Mouse (Mus musculus) CH12.LX (cell line): Measurements from ENCODE around the gene Mfsd11. TPM values are rescaled to one million over a fixed set of nuclear protein-coding genes. Genes with fewer than 3 reads are reported as not detected.

Experiments
- DNase-seq: peaks from one replicate; pipeline ENCODE4 v3.0.0-alpha.2; 2013; ENCODE audit errors: extremely low read depth
- H3K27ac ChIP-seq: 2 replicates; pipeline ENCODE4 v1.5.1; 2012; ENCODE audit warnings: low read depth, mild to moderate bottlenecking, control low read depth, moderate library complexity; ENCODE audit not compliant: insufficient read depth
- H3K27me3 ChIP-seq: replicated peaks from 2 replicates; pipeline ENCODE3; 2012; ENCODE audit warnings: inconsistent platforms
- H3K36me3 ChIP-seq, 2 experiments: replicated peaks in 1 of 2; 2 replicates each; pipeline versions ENCODE3 to v1.6.1; 2012; ENCODE audit warnings: inconsistent platforms in 1 of 2, low read length in 1 of 2, mild to moderate bottlenecking in 1 of 2, mixed read lengths in 1 of 2, moderate library complexity in 1 of 2; ENCODE audit not compliant: control insufficient read depth in 1 of 2, insufficient read depth in 1 of 2
- H3K4me1 ChIP-seq, 2 experiments: 2 replicates each; pipeline ENCODE4 v1.6.1; 2012; ENCODE audit warnings: inconsistent platforms in 1 of 2, moderate library complexity in 1 of 2; ENCODE audit not compliant: insufficient read depth in 2 of 2, control insufficient read depth in 1 of 2
- H3K4me2 ChIP-seq: 2 replicates; pipeline ENCODE4 v1.6.1; 2012; ENCODE audit warnings: low read depth, mild to moderate bottlenecking, control low read depth; ENCODE audit not compliant: poor library complexity, insufficient read depth, severe bottlenecking
- H3K4me3 ChIP-seq, 3 experiments: fragments of 150-350 bp in 1 of 3; sonication (generic) in 1 of 3; replicated peaks in 1 of 3; 2 replicates each; pipeline versions ENCODE3 to v1.5.1; 2011 to 2012; ENCODE audit warnings: low read depth in 2 of 3, low read length in 2 of 3, mild to moderate bottlenecking in 2 of 3, moderate library complexity in 2 of 3, control low read depth in 1 of 3, improper control_type of control experiment in 1 of 3, inconsistent platforms in 1 of 3, mixed read lengths in 1 of 3; ENCODE audit not compliant: poor library complexity in 1 of 3
- H3K79me2 ChIP-seq: replicated peaks from 2 replicates; pipeline ENCODE4 v1.6.1; 2012; ENCODE audit warnings: mild to moderate bottlenecking, moderate library complexity; ENCODE audit not compliant: control insufficient read depth, poor library complexity, insufficient read depth, severe bottlenecking; ENCODE audit errors: extremely low read depth
- H3K9ac ChIP-seq: 2 replicates; pipeline ENCODE4 v1.6.1; 2012; ENCODE audit warnings: low read depth, mild to moderate bottlenecking, control low read depth, moderate library complexity; ENCODE audit not compliant: insufficient read depth
- H3K9me3 ChIP-seq: replicated peaks from 2 replicates; pipeline ENCODE3; 2012; ENCODE audit warnings: low read length, inconsistent platforms, mixed read lengths
- ELF1 ChIP-seq: IDR thresholded peaks from 2 replicates; pipeline ENCODE4 v1.6.1; 2014; ENCODE audit warnings: low read depth, mild to moderate bottlenecking, inconsistent platforms, low read length, improper control_type of control experiment
- EP300 ChIP-seq: IDR thresholded peaks from 2 replicates; pipeline ENCODE4 v1.6.1; 2011; ENCODE audit warnings: low read length, improper control_type of control experiment
- ETS1 ChIP-seq: conservative IDR thresholded peaks from 2 replicates; pipeline ENCODE4 v1.6.1; 2012; ENCODE audit warnings: low read depth, mild to moderate bottlenecking, inconsistent platforms, low read length, improper control_type of control experiment, moderate library complexity
- HCFC1 ChIP-seq: IDR thresholded peaks from 2 replicates; pipeline ENCODE4 v1.6.1; 2012; ENCODE audit warnings: low read depth, mild to moderate bottlenecking, inconsistent platforms, low read length, improper control_type of control experiment
- IRF4 ChIP-seq: IDR thresholded peaks from 2 replicates; pipeline ENCODE4 v1.6.1; 2014; ENCODE audit warnings: low read depth, mild to moderate bottlenecking, inconsistent platforms, low read length, improper control_type of control experiment
- JUN ChIP-seq: IDR thresholded peaks from 2 replicates; pipeline ENCODE4 v1.6.1; 2011; ENCODE audit warnings: low read depth, mild to moderate bottlenecking, low read length, improper control_type of control experiment, moderate library complexity; ENCODE audit not compliant: insufficient read depth
- KAT2A ChIP-seq: IDR thresholded peaks from 2 replicates; pipeline ENCODE4 v1.6.1; 2012; ENCODE audit warnings: low read length, improper control_type of control experiment, inconsistent platforms; ENCODE audit not compliant: insufficient replicate concordance
- MAFK ChIP-seq: IDR thresholded peaks from 2 replicates; pipeline ENCODE4 v1.6.1; 2011; ENCODE audit warnings: low read length, improper control_type of control experiment; ENCODE audit not compliant: insufficient replicate concordance
- MAX ChIP-seq: IDR thresholded peaks from 2 replicates; pipeline ENCODE4 v1.6.1; 2011; ENCODE audit warnings: low read length, improper control_type of control experiment
- MAZ ChIP-seq: IDR thresholded peaks from 2 replicates; pipeline ENCODE4 v1.6.1; 2012; ENCODE audit warnings: low read depth, mild to moderate bottlenecking, inconsistent platforms, low read length, improper control_type of control experiment, moderate library complexity
- MYC ChIP-seq: IDR thresholded peaks from 2 replicates; pipeline ENCODE4 v1.6.1; 2011; ENCODE audit warnings: low read depth, mild to moderate bottlenecking, improper control_type of control experiment, low read length
- NRF1 ChIP-seq: IDR thresholded peaks from 2 replicates; pipeline ENCODE4 v1.6.1; 2014; ENCODE audit warnings: low read depth, mild to moderate bottlenecking, inconsistent platforms, low read length, improper control_type of control experiment, moderate library complexity
- POLR2A ChIP-seq: IDR thresholded peaks from 2 replicates; pipeline ENCODE4 v1.6.1; 2011; ENCODE audit warnings: low read depth, mild to moderate bottlenecking, improper control_type of control experiment, low read length
- POLR2AphosphoS2 ChIP-seq: IDR thresholded peaks from 2 replicates; pipeline ENCODE4 v1.6.1; 2011; ENCODE audit warnings: low read depth, low read length, improper control_type of control experiment
- SMC3 ChIP-seq: IDR thresholded peaks from 2 replicates; pipeline ENCODE4 v1.6.1; 2011; ENCODE audit warnings: low read depth, low read length, improper control_type of control experiment
- TCF12 ChIP-seq: IDR thresholded peaks from 2 replicates; pipeline ENCODE4 v1.6.1; 2014; ENCODE audit warnings: low read depth, mild to moderate bottlenecking, inconsistent platforms, low read length, improper control_type of control experiment
- UBTF ChIP-seq: IDR thresholded peaks from 2 replicates; pipeline ENCODE4 v1.6.1; 2012; ENCODE audit warnings: low read depth, mild to moderate bottlenecking, inconsistent platforms, low read length, improper control_type of control experiment, moderate library complexity
- USF1 ChIP-seq: IDR thresholded peaks from 2 replicates; pipeline ENCODE4 v1.6.1; 2014; ENCODE audit warnings: low read depth, mild to moderate bottlenecking, inconsistent platforms, low read length, improper control_type of control experiment
- USF2 ChIP-seq: conservative IDR thresholded peaks from 2 replicates; pipeline ENCODE4 v1.6.1; 2011; ENCODE audit warnings: low read depth, low read length, improper control_type of control experiment
- ZC3H11A ChIP-seq: IDR thresholded peaks from 2 replicates; pipeline ENCODE4 v1.6.1; 2012; ENCODE audit warnings: low read depth, mild to moderate bottlenecking, inconsistent platforms, low read length, improper control_type of control experiment
- ZKSCAN1 ChIP-seq: IDR thresholded peaks from 2 replicates; pipeline ENCODE4 v1.6.1; 2012; ENCODE audit warnings: low read depth, inconsistent platforms, low read length, improper control_type of control experiment, borderline replicate concordance
- dilution Hi-C: fragments of 300-500 bp; cut with MboI; formaldehyde crosslinking; loops from 2 replicates; pipeline ENCODE4 v1.14.3; 2020; ENCODE audit warnings: low sequenced_read_pairs; ENCODE audit not compliant: extremely low pct_unique_long_range_greater_than_20kb, extremely low pct_ligation_motif_present
- in situ Hi-C: fragments of 300-500 bp; cut with MboI; formaldehyde crosslinking; loops from 3 replicates; pipeline ENCODE4 v1.14.3; 2019; ENCODE audit warnings: low sequenced_read_pairs, low pct_ligation_motif_present, low pct_unique_long_range_greater_than_20kb, mixed read lengths
- polyA plus RNA-seq: library from polyadenylated mRNA; unstranded; fragments of >175 nt; gene quantifications from 2 replicates; pipeline ENCODE4 v1.2.1, GENCODE M21; 2012; ENCODE audit warnings: low read depth; ENCODE audit not compliant: insufficient read length
- total RNA-seq, 2 experiments: library from RNA; depleted of rRNA; stranded (reverse); fragments of 300-350 nt in 1 of 2; fragments of >200 nt in 1 of 2; gene quantifications; 2 replicates each; pipeline ENCODE4 v1.2.3; 2012 to 2014

Gene Mfsd11
- total and polyA plus RNA-seq, 3 experiments = 4.1 to 17.7 (median 13.2) TPM

GRCm38 (mm10) chr11:116825230-116825629, 27.0 kb upstream of the Mfsd11 start:
- Histone ChIP-seq H3K27me3 (no peaks in the 10 kb centered on the region), H3K36me3 (no peaks in the 10 kb centered on the region), H3K9ac (no peak overlapping the region), H3K79me2 (no peaks in the 10 kb centered on the region), H3K27ac (no peak overlapping the region), H3K4me2 (no peak overlapping the region), H3K9me3 (no peaks in the 10 kb centered on the region), H3K4me1 (no peaks in the 10 kb centered on the region), H3K4me3 (no peak overlapping the region)
- no peak for DNase-seq
- no peak for TF ChIP-seq ZKSCAN1
- TF ChIP-seq ETS1 = no peak
- no peak for TF ChIP-seq USF1
- dilution Hi-C loops (no loop called here), in situ Hi-C loops (no loop called here)

- H3K9me3 ChIP-seq = no peaks in the 10 kb centered on the region
- H3K4me3 ChIP-seq = no peak overlapping the region
- H3K36me3 ChIP-seq = peaks cover 0 to 8% of the 10 kb centered on the region in 2 experiments
- no peak overlapping the region for H3K27ac ChIP-seq
- no peaks in the 10 kb centered on the region for H3K79me2 ChIP-seq
- H3K4me2 ChIP-seq = no peak overlapping the region
- no peak for TF ChIP-seq TCF12
- TF ChIP-seq USF2 = no peak
- no peak for TF ChIP-seq IRF4
- no peak for TF ChIP-seq MYC
- no peak for TF ChIP-seq MAFK
- TF ChIP-seq UBTF = no peak
- no peak for TF ChIP-seq ZKSCAN1
- no peak for TF ChIP-seq MAX
- no peak for TF ChIP-seq HCFC1
- no peak for TF ChIP-seq POLR2AphosphoS2
- TF ChIP-seq JUN = no peak
- TF ChIP-seq POLR2A = no peak
- TF ChIP-seq USF1 = no peak
- no peak for TF ChIP-seq ELF1
- no peak for TF ChIP-seq NRF1
- TF ChIP-seq MAZ = no peak
- TF ChIP-seq EP300 = no peak
- no peak for TF ChIP-seq ZC3H11A
- TF ChIP-seq KAT2A = no peak
- no peak for TF ChIP-seq SMC3
- dilution Hi-C loops (no loop called here), in situ Hi-C loops (no loop called here)
- no peaks in the 10 kb centered on the region for H3K27me3 ChIP-seq
- DNase-seq = no peak
- H3K9ac ChIP-seq = no peak overlapping the region
- H3K4me1 ChIP-seq = peaks cover 0 to 8% of the 10 kb centered on the region in 2 experiments; a peak in 2 of 4 replicates
Measured at GRCm38 (mm10) chr11:116826550-116827504, 25.4 kb upstream of the Mfsd11 start.
